Mouse (Mus musculus): ENCODE results near the gene Zfp541. TPM values are rescaled to one million over a fixed set of nuclear protein-coding genes. Genes with fewer than 3 reads are reported as not detected.
A peak's percentile ranks its signal among the peaks of the same experiment; 100 is the strongest.

Gene Zfp541
- total and polyA plus RNA-seq, 3 experiments = 0.01 TPM; not detected in 2

DNA sequence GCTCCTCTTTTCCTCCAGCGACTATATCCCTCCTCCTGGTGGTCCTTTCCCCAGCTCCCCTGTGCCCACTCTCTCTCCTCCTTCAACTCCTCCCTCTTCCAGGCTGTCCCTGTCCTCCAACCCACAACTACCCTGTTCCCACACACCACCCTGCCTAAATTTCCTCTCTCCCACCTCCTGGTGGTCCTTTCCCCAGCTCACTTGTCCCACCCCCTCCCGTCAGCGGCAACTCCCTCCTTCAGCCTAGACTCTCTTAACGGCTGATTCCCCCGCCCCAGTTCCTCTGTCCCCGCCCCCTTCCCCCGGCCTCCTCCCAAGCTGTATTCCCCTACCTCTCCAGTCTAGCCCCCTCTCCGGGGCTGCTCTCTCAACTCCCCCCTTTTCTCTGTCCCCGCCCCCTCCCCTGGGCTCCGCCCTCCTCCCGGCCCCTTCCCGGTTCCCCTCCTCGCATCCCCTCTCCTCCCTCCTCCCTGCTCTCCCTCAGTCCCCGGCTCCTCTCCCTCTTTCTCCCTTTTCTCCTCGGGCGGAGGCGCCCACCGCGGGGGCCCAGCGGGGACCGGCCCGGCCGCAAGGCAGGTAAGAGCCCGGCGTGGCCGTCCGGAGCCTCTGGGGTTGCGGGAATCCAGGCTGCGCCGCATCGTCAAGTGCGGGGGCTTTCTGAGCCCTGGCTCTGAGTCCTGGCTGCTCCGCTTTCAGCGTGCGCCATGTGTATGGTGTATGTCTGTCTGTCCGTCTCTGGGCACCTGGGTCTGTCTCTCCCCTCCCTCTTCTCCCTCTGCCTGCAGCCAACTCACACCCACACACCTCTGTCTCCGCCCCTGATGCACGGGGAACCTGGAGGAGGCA lies 68.5 kb downstream of the Zfp541 start:
- Histone ChIP-seq H3K4me1 (ENCODE audit: control insufficient read depth in 1 of 2, insufficient read depth in 2 of 2, low read length in 2 of 2) (peaks cover 0 to 14% of the 10 kb centered on the region in 2 experiments; a peak in 2 of 4 replicates), H3K4me3 (ENCODE audit: control insufficient read depth in 1 of 2, insufficient read depth in 1 of 2, low read depth in 2 of 2, low read length in 2 of 2) (peak overlapping the region; percentile 22 to 30; a peak in 2 of 4 replicates)

DNA sequence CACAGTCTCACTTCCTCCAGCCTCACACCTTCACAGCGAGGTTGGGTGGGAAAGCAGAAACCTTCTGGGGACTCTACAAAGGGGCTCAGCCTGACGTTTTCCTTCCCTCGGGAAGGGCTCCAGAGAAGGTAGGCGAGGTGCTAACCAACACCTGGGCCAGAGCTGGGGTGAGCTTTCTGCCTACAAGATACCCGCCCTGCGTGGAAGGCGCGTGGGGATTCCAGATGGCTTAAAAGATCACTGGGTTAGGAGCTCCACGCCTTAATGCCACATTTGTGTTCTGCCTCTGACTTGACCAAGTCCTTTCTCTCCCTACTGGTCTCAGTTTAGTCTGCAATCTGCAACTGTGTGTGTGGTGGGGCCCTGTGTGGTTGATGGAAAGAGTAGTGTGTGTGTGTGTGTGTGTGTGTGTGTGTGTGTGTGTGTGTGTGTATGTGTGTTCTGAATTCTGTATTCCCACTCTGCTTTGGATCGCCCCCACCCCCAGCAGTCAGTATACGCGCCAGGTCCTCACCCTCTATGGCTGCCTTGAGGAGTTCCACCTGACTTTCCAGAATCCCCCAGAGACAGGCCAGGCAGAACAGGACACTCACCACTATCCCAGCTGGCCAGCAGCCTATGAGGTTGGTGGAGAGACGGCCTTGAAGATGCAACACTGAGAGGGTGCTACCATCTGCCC lies 69.5 kb downstream of the Zfp541 start:
- Histone ChIP-seq H3K79me2 (ENCODE audit: control insufficient read depth, insufficient read depth, low read length, poor library complexity) (no peaks in the 10 kb centered on the region), H3K9ac (ENCODE audit: control insufficient read depth, low read depth, low read length, poor library complexity, severe bottlenecking) (no peak overlapping the region), H3K27me3 (ENCODE audit: control insufficient read depth in 1 of 2, insufficient read depth in 2 of 2, low read length in 2 of 2) (no peaks in the 10 kb centered on the region), H3K4me3 (ENCODE audit: control insufficient read depth in 1 of 2, insufficient read depth in 1 of 2, low read depth in 2 of 2, low read length in 2 of 2) (no peak overlapping the region), H3K27ac (ENCODE audit: control insufficient read depth, low read depth, low read length) (no peak overlapping the region), H3K4me1 (ENCODE audit: control insufficient read depth in 1 of 2, insufficient read depth in 2 of 2, low read length in 2 of 2) (peaks cover 0 to 14% of the 10 kb centered on the region in 2 experiments; a peak in 2 of 4 replicates), H3K9me3 (replicated peaks; ENCODE audit: insufficient read depth, low read length) (no peaks in the 10 kb centered on the region), H3K36me3 (ENCODE audit: control insufficient read depth in 1 of 2, insufficient read depth in 2 of 2, low read length in 2 of 2) (no peaks in the 10 kb centered on the region)
- no peak for DNase-seq (ENCODE audit: low read depth, low spot score)
- TF ChIP-seq EP300 (IDR thresholded peaks at IDR 0.05; ENCODE audit: low read depth in 1 of 2, low read length in 2 of 2) (no peak), SMC3 (IDR thresholded peaks at IDR 0.05; ENCODE audit: low read depth, low read length) (no peak), CTCF (IDR thresholded peaks at IDR 0.05 in 2 of 3, conservative IDR thresholded peaks at IDR 0.05 in 1 of 3; ENCODE audit: control insufficient read depth in 1 of 3, insufficient read depth in 1 of 3, low read depth in 2 of 3, low read length in 3 of 3, poor library complexity in 1 of 3, severe bottlenecking in 1 of 3) (no peak), POLR2A (IDR thresholded peaks at IDR 0.05; ENCODE audit: control insufficient read depth in 1 of 2, insufficient read depth in 1 of 2, low read depth in 1 of 2, low read length in 2 of 2, poor library complexity in 1 of 2) (no peak), GATA1 (IDR thresholded peaks at IDR 0.05; ENCODE audit: low read depth, low read length) (no peak), RAD21 (IDR thresholded peaks at IDR 0.05; ENCODE audit: low read depth, low read length) (no peak), TCF12 (IDR thresholded peaks at IDR 0.05; ENCODE audit: low read depth, low read length) (no peak), UBTF (IDR thresholded peaks at IDR 0.05; ENCODE audit: borderline replicate concordance, insufficient read depth, low read depth, low read length) (no peak), ELF1 (IDR thresholded peaks at IDR 0.05; ENCODE audit: low read depth, low read length) (no peak), CHD1 (IDR thresholded peaks at IDR 0.05; ENCODE audit: low read depth, low read length) (no peak), RCOR1 (IDR thresholded peaks at IDR 0.05; ENCODE audit: low read depth, low read length) (no peak), GABPA (IDR thresholded peaks at IDR 0.05; ENCODE audit: low read depth, low read length) (no peak), USF1 (IDR thresholded peaks at IDR 0.05; ENCODE audit: low read depth, low read length) (no peak), E2F4 (IDR thresholded peaks at IDR 0.05; ENCODE audit: borderline replicate concordance, low read depth, low read length) (no peak), TBP (IDR thresholded peaks at IDR 0.05; ENCODE audit: low read depth, low read length) (no peak), KAT2A (conservative IDR thresholded peaks at IDR 0.05; ENCODE audit: low read depth, low read length) (no peak), USF2 (IDR thresholded peaks at IDR 0.05; ENCODE audit: borderline replicate concordance in 1 of 2, insufficient read depth in 1 of 2, low read depth in 1 of 2, low read length in 2 of 2) (no peak), MYC (IDR thresholded peaks at IDR 0.05; ENCODE audit: low read depth, low read length) (no peak), ETS1 (IDR thresholded peaks at IDR 0.05; ENCODE audit: low read depth, low read length) (no peak)

More for the DNA sequence above, 68.5 kb downstream of the Zfp541 start:
- no peaks in the 10 kb centered on the region for H3K27me3 ChIP-seq (ENCODE audit: control insufficient read depth in 1 of 2, insufficient read depth in 2 of 2, low read length in 2 of 2)
- no peak for TF ChIP-seq MAX (IDR thresholded peaks at IDR 0.05; ENCODE audit: low read length)
- no peak for TF ChIP-seq TBP (IDR thresholded peaks at IDR 0.05; ENCODE audit: low read depth, low read length)
- TF ChIP-seq GATA1 (IDR thresholded peaks at IDR 0.05; ENCODE audit: low read depth, low read length) = no peak
- TF ChIP-seq ELF1 (IDR thresholded peaks at IDR 0.05; ENCODE audit: low read depth, low read length) = no peak
- TF ChIP-seq MYB (IDR thresholded peaks at IDR 0.05; ENCODE audit: low read depth, low read length) = no peak
- no peak for TF ChIP-seq GABPA (IDR thresholded peaks at IDR 0.05; ENCODE audit: low read depth, low read length)
- TF ChIP-seq UBTF (IDR thresholded peaks at IDR 0.05; ENCODE audit: borderline replicate concordance, insufficient read depth, low read depth, low read length) = no peak
- TF ChIP-seq TCF12 (IDR thresholded peaks at IDR 0.05; ENCODE audit: low read depth, low read length) = no peak
- no peak for TF ChIP-seq POLR2A (IDR thresholded peaks at IDR 0.05; ENCODE audit: control insufficient read depth in 1 of 2, insufficient read depth in 1 of 2, low read depth in 1 of 2, low read length in 2 of 2, poor library complexity in 1 of 2)
- TF ChIP-seq CHD2 (IDR thresholded peaks at IDR 0.05; ENCODE audit: low read length) = no peak
- TF ChIP-seq CHD1 (IDR thresholded peaks at IDR 0.05; ENCODE audit: low read depth, low read length) = no peak
- DNase-seq (ENCODE audit: low read depth, low spot score) = no peak
- H3K36me3 ChIP-seq (ENCODE audit: control insufficient read depth in 1 of 2, insufficient read depth in 2 of 2, low read length in 2 of 2) = no peaks in the 10 kb centered on the region
- no peak overlapping the region for H3K9ac ChIP-seq (ENCODE audit: control insufficient read depth, low read depth, low read length, poor library complexity, severe bottlenecking)
- H3K9me3 ChIP-seq (replicated peaks; ENCODE audit: insufficient read depth, low read length) = no peaks in the 10 kb centered on the region
- H3K27ac ChIP-seq (ENCODE audit: control insufficient read depth, low read depth, low read length) = no peak overlapping the region
- no peaks in the 10 kb centered on the region for H3K79me2 ChIP-seq (ENCODE audit: control insufficient read depth, insufficient read depth, low read length, poor library complexity)
